Mouse (Mus musculus) E14TG2a.4 (cell line): ENCODE measurements around the gene Pip5kl1.

Experiments used
- H3K27me3 ChIP-seq: 2 replicates; pipeline ENCODE4 v1.6.1; 2014; ENCODE audit warnings: low read length, control low read depth; ENCODE audit not compliant: insufficient read depth
- H3K36me3 ChIP-seq: 2 replicates; pipeline ENCODE4 v1.6.1; 2014; ENCODE audit warnings: low read length, control low read depth; ENCODE audit not compliant: insufficient read depth
- H3K4me1 ChIP-seq: replicated peaks from 2 replicates; pipeline ENCODE4 v1.6.1; 2014; ENCODE audit warnings: low read depth, low read length, control low read depth
- H3K4me3 ChIP-seq: replicated peaks from 2 replicates; pipeline ENCODE4 v1.5.1; 2014; ENCODE audit warnings: mild to moderate bottlenecking, low read length
- H3K9me3 ChIP-seq: 2 replicates; pipeline ENCODE4 v1.6.1; 2014; ENCODE audit warnings: low read length, control low read depth
- CTCF ChIP-seq: conservative IDR thresholded peaks from 2 replicates; pipeline ENCODE4 v1.5.1; 2014; ENCODE audit warnings: low read length
- NANOG ChIP-seq: IDR thresholded peaks from 2 replicates; pipeline ENCODE4 v1.6.1; 2014; ENCODE audit warnings: borderline replicate concordance, low read length, mixed read lengths
- POU5F1 ChIP-seq: IDR thresholded peaks from 2 replicates; pipeline ENCODE4 v1.6.1; 2014; ENCODE audit warnings: low read length, borderline replicate concordance

The Pip5kl1 gene

DNA sequence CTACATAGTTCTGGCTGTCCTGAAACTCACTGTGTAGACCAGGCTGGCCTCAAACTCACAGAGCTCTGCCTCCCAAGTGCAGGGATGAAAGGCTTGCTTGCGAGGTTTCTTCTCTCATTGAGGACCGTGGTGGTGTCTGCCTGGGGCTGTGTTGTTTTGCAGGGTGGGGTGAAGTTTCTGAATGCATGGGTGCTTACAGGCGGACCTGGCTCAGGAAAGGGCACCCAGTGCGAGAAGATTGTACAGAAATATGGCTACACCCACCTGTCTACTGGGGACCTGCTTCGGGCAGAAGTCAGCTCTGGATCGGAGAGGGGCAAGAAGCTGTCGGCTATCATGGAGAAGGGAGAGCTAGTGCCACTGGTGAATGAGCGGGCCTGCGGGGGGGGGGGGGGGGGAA lies 55.4 kb downstream of the Pip5kl1 start:
- H3K36me3 ChIP-seq: peaks cover 46% of the 10 kb centered on the region

DNA sequence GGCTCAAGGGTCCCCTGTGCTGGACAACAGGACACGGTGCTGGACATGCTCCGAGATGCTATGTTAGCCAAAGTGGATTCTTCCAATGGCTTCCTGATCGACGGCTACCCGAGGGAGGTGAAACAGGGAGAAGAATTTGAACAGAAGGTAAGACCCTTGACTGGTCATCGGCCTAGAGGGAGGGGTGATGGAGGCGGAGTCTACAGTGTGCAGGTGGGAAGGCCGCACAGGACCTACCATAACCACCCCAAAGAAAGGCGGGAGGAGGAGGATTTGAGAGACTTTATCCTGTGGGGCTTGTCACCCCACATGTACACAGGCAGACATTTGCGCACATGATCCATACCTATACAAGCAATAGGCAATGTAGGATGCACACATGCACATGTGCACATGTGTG lies 56.4 kb downstream of the Pip5kl1 start:
- H3K4me3 ChIP-seq: peak overlapping the region; percentile 78
- TF ChIP-seq CTCF (no peak), NANOG (no peak), POU5F1 (no peak)
- H3K4me1 ChIP-seq: peaks cover 75% of the 10 kb centered on the region
- H3K9me3 ChIP-seq: no peaks in the 10 kb centered on the region
- H3K27me3 ChIP-seq: no peaks in the 10 kb centered on the region
- H3K36me3 ChIP-seq: peaks cover 53% of the 10 kb centered on the region

More for the DNA sequence above, 55.4 kb downstream of the Pip5kl1 start:
- H3K4me1 ChIP-seq: peaks cover 85% of the 10 kb centered on the region
- H3K4me3 ChIP-seq: peak overlapping the region; percentile 78
- H3K27me3 ChIP-seq: no peaks in the 10 kb centered on the region
- TF ChIP-seq POU5F1: no peak
- H3K9me3 ChIP-seq: no peaks in the 10 kb centered on the region

DNA sequence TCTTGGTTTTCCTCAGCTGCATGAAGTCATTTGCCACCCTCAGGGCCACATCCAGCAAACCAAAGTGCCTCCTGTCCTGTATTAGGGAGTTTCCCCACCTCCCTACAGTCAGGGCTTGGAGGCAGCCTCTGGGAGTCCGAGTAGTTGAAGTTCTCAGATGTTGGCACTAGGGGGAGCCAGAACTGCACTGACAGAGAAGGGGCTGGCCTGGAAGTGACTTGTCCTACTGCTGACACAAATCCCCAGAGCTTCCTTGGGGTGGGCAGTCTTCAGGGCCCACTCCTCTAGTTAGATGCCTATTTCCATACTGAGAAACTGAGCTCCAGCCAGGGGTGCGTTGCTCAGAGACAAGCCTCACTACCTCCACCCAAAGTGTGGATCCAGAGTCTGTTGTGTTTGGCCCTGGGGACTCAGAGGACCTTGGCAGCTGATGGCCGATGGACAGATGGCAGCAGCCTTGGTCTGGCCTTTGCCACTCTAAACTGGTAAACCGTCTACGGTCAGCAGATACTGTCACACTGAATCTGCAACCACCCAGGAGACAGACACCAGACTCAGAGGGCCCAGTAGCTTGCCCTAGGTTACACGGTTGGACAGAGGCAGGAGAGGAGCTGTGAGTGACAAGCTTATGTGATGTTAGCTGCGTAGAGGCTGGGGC lies 57.3 kb downstream of the Pip5kl1 start:
- TF ChIP-seq CTCF (peak; percentile 79), POU5F1 (no peak)
- Histone ChIP-seq H3K27me3 (no peaks in the 10 kb centered on the region), H3K4me3 (0 out of 2 replicates have a peak overlapping the region, but pooled peaks have one; percentile 78)

More for the DNA sequence above, 57.3 kb downstream of the Pip5kl1 start:
- Histone ChIP-seq H3K4me1 (peaks cover 71% of the 10 kb centered on the region), H3K36me3 (peaks cover 55% of the 10 kb centered on the region), H3K9me3 (no peaks in the 10 kb centered on the region)
